Mouse (Mus musculus): ENCODE measurements around the gene Galntl6.

GRCm38 (mm10) chr8:57843461-57843860, 1069.0 kb downstream of the Galntl6 start:
- TF ChIP-seq CTCF (conservative IDR thresholded peaks at IDR 0.05; ENCODE audit: low read length) (no peak), POU5F1 (IDR thresholded peaks at IDR 0.05; ENCODE audit: borderline replicate concordance, low read length) (no peak)

All from E14TG2a.4 (cell line).